Mouse (Mus musculus) heart, embryonic 12.5 days (tissue): ENCODE measurements around the gene Spns2. TPM values are rescaled to one million over a fixed set of nuclear protein-coding genes. Genes with fewer than 3 reads are reported as not detected.
"Not testable (repeated sequence)": the region's sequence is repeated elsewhere in the genome, so short reads cannot be mapped to it uniquely, and the experiment has no call there.

ENCODE experiments used
- ATAC-seq: fragments of 200-750 bp; cut with Nextera tagmentation; 2 replicates; pipeline ENCODE4 v1.8.0; 2017; ENCODE audit warnings: moderate TSS enrichment, moderate library complexity; ENCODE audit not compliant: insufficient number of reproducible peaks, low FRiP score
- H3K27ac ChIP-seq: fragments of 300-500 bp; sonication (generic); 2 replicates; pipeline ENCODE4 v1.5.1; 2016; ENCODE audit warnings: mild to moderate bottlenecking, moderate library complexity; ENCODE audit not compliant: poor library complexity, severe bottlenecking
- H3K27me3 ChIP-seq: fragments of 300-500 bp; sonication (generic); replicated peaks from 2 replicates; pipeline ENCODE4 v1.6.1; 2016; ENCODE audit warnings: mild to moderate bottlenecking, moderate library complexity
- H3K36me3 ChIP-seq: fragments of 300-500 bp; sonication (generic); 2 replicates; pipeline ENCODE4 v1.6.1; 2016; ENCODE audit warnings: mild to moderate bottlenecking, moderate library complexity
- H3K4me1 ChIP-seq: fragments of 300-500 bp; sonication (generic); replicated peaks from 2 replicates; pipeline ENCODE4 v1.6.1; 2016; ENCODE audit warnings: mild to moderate bottlenecking
- H3K4me2 ChIP-seq: fragments of 300-500 bp; sonication (generic); 2 replicates; pipeline ENCODE4 v1.6.1; 2016; ENCODE audit warnings: mild to moderate bottlenecking, moderate library complexity
- H3K4me3 ChIP-seq: fragments of 300-500 bp; sonication (generic); 2 replicates; pipeline ENCODE4 v1.5.1; 2016; ENCODE audit warnings: mild to moderate bottlenecking
- H3K9ac ChIP-seq: fragments of 300-500 bp; sonication (generic); 2 replicates; pipeline ENCODE4 v1.6.1; 2016; ENCODE audit warnings: mild to moderate bottlenecking, moderate library complexity
- H3K9me3 ChIP-seq: fragments of 300-500 bp; sonication (generic); replicated peaks from 2 replicates; pipeline ENCODE4 v1.6.1; 2016; ENCODE audit warnings: mild to moderate bottlenecking, moderate library complexity
- WGBS: fragments of 180-500 bp; shearing (Covaris S2); methylation state at CpG from one replicate; pipeline ENCODE4 v1.1.7; 2016; 5-methylcytosine and 5-hydroxymethylcytosine counted together
- polyA plus RNA-seq: library from polyadenylated mRNA; unstranded; fragments of >200 nt; fragmentation: Nextera tagmentation; extraction: Ambion mirVana; gene quantifications from 2 replicates; pipeline ENCODE4 v1.2.1, GENCODE M21; 2016

The Spns2 gene
- polyA plus RNA-seq, 1 experiment from 2014 or later: 3.5 TPM

GRCm38 (mm10) chr11:72434963-72435693 is 54.6 kb downstream of the Spns2 start, which contains the start of gene Ggt6:
TSS of gene Ggt6 (plus strand) at chr11:72435526.
- Histone ChIP-seq H3K4me2 (no peak within 1 kb of the TSS), H3K9me3 (no peaks in the 10 kb centered on the region), H3K27me3 (0 out of 2 replicates have a peak, but pooled peaks cover 10% of the 10 kb centered on the region), H3K36me3 (no peaks in the 10 kb centered on the region), H3K9ac (no peak within 1 kb of the TSS), H3K27ac (no peak within 1 kb of the TSS), H3K4me3 (no peak within 1 kb of the TSS), H3K4me1 (peaks cover 7% of the 10 kb centered on the region; the same call in 1 of the 2 replicates)
- WGBS: 63% methylated on average over 11 of the region's 11 CpGs
- ATAC-seq: no peak

DNA sequence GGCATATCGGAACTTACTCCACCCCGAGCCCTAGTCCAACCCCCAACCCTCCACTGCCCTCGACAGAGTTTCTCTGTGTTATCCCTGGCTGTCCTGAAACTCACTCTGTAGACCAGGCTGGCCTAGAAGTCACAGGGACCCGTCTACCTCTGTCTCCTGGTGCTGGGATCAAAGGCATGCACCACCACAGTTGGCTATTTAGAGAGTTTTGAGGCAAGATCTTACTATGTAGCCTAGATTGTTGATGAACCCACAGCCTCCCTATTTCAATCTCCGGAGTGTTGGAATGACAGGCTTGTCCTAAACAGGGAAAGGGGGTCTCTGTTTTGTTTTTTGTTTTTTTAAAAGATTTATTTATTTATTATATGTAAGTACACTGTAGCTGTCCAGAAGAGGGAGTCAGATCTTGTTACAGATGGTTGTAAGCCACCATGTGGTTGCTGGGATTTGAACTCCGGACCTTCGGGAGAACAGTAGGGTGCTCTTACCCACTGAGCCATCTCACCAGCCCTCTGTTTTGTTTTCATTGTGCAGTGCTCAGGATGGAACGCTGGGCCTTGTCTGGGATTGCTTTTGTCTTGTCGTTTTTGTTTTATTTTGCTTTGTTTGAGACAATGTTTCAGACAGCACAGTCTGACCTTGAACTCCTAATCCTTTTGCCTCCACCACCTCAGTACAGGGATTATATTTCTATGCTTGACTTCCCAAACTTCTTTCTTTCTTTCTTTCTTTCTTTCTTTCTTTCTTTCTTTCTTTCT is 59.2 kb downstream of the Spns2 start:
- H3K9ac ChIP-seq, H3K9me3 ChIP-seq, H3K27ac ChIP-seq, H3K4me1 ChIP-seq, H3K27me3 ChIP-seq, ATAC-seq, H3K4me2 ChIP-seq, H3K4me3 ChIP-seq, H3K36me3 ChIP-seq: not testable (repeated sequence)
- 63% methylated on average over 9 of the region's 9 CpGs for WGBS

DNA sequence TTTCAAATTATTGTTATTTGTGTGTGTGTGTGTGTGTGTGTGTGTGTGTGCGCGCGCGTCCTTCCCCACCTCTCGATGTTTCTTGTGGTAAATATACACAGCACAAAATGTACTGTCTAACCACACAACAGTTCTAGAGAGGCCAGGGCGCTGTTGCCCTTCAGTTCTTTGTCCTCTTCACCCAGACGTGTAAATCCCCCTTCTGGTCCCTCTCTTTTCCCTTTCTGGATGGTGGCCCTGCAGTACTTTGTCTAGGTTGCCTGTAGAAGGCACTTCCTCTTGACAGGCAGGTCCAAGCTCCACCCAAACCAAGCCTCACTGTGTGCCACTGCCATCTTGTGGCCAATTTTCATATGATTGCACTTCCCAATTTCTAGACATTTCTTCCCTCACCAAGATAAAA is 60.4 kb downstream of the Spns2 start:
- H3K27ac ChIP-seq: peak overlapping the region; percentile 37; the same call in 1 of the 2 replicates
- no peaks in the 10 kb centered on the region for H3K36me3 ChIP-seq
- peak overlapping the region; percentile 58 for H3K4me2 ChIP-seq
- no peaks in the 10 kb centered on the region for H3K9me3 ChIP-seq
- no peaks in the 10 kb centered on the region for H3K27me3 ChIP-seq
- no peak overlapping the region for H3K9ac ChIP-seq
- ATAC-seq: peak; percentile 76
- 46% methylated on average over 7 of the region's 7 CpGs for WGBS
- H3K4me3 ChIP-seq: peak overlapping the region; percentile 2; the same call in 1 of the 2 replicates
- 0 out of 2 replicates have a peak, but pooled peaks cover 2% of the 10 kb centered on the region for H3K4me1 ChIP-seq

- Histone ChIP-seq H3K4me3 (0 out of 2 replicates have a peak overlapping the region, but pooled peaks have one; percentile 4), H3K9me3 (no peaks in the 10 kb centered on the region), H3K27ac (no peak overlapping the region), H3K4me2 (peak overlapping the region; percentile 58), H3K4me1 (0 out of 2 replicates have a peak, but pooled peaks cover 2% of the 10 kb centered on the region), H3K27me3 (no peaks in the 10 kb centered on the region), H3K36me3 (no peaks in the 10 kb centered on the region), H3K9ac (no peak overlapping the region)
- ATAC-seq: peak; percentile 68; the same call in 1 of the 2 replicates
- 5% methylated on average over 5 of the region's 5 CpGs for WGBS
Measured at GRCm38 (mm10) chr11:72428694-72429093, 61.0 kb downstream of the Spns2 start.

DNA sequence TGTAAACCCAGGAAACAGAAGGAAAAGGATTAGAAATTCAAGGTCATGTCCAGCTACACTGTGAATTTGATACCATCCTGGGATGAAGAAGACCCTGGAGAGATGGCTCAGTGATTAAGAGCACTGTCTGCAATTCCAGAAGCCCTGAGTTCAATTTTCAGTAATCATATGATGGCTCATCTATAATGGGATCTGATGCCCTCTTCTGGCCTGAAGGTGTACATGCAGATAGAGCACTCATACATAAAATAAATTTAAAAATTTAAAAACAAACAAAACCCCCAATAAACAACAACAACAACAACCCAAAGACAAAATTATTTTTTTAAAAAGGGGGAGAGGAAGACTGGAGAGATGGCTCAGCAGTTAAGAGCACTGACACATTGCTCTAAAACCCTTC is 62.8 kb downstream of the Spns2 start:
- H3K4me1 ChIP-seq: 0 out of 2 replicates have a peak, but pooled peaks cover 2% of the 10 kb centered on the region
- no peak overlapping the region for H3K27ac ChIP-seq
- no peak for ATAC-seq

GRCm38 (mm10) chr11:72425201-72425600 is 64.5 kb downstream of the Spns2 start:
- no peaks in the 10 kb centered on the region for H3K36me3 ChIP-seq
- no peak for ATAC-seq
- H3K9me3 ChIP-seq: no peaks in the 10 kb centered on the region
- 0 out of 2 replicates have a peak, but pooled peaks cover 2% of the 10 kb centered on the region for H3K4me1 ChIP-seq
- H3K27ac ChIP-seq: no peak overlapping the region
- no peaks in the 10 kb centered on the region for H3K27me3 ChIP-seq
- H3K4me3 ChIP-seq: no peak overlapping the region
- no peak overlapping the region for H3K4me2 ChIP-seq
- no peak overlapping the region for H3K9ac ChIP-seq

More for the DNA sequence above, 62.8 kb downstream of the Spns2 start:
- H3K4me3 ChIP-seq: no peak overlapping the region
- H3K36me3 ChIP-seq: no peaks in the 10 kb centered on the region
- H3K27me3 ChIP-seq: no peaks in the 10 kb centered on the region
- no peak overlapping the region for H3K9ac ChIP-seq
- H3K4me2 ChIP-seq: no peak overlapping the region
- H3K9me3 ChIP-seq: no peaks in the 10 kb centered on the region

- H3K36me3 ChIP-seq: no peaks in the 10 kb centered on the region
- H3K4me3 ChIP-seq: no peak overlapping the region
- H3K27ac ChIP-seq: no peak overlapping the region
- no peak for ATAC-seq
- no peak overlapping the region for H3K9ac ChIP-seq
- H3K4me2 ChIP-seq: no peak overlapping the region
- H3K27me3 ChIP-seq: no peaks in the 10 kb centered on the region
- peaks cover 4% of the 10 kb centered on the region for H3K4me1 ChIP-seq
- 77% methylated on average over 4 of the region's 4 CpGs for WGBS
- no peaks in the 10 kb centered on the region for H3K9me3 ChIP-seq
Measured at GRCm38 (mm10) chr11:72423686-72424085, 66.0 kb downstream of the Spns2 start.

DNA sequence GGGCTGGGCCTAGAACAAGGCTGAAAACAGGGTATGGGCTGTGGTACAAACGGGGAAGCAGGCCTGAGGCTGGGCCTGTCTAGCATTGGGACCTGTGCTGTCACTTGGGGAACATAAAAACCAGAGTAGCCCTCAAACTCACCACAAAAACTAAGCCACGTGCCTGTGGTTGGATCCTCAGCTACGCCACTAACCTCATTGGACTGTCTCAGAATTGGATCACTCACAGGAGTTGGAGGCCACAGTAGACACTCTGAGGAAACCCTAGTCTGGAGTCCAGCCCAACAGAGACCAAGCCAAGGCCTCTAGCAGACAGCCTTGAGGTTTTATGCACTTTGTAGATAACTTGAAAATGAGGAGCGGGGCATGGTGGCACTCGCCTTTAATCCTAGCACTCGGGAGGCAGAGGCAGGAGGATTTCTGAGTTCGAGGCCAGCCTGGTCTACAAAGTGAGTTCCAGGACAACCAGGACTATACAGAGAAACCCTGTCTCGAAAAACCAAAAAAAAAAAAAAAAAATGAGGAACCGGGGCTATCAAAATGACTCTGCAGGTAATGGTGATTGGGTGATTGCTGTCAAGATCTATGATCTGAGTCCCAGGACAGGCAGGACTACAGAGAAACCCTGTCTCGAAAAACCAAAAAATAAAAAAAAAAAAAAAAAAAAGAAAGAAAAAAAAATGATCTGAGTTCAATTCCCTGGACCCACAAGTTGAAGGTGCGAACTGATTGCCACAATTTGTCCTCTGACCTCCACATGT is 68.0 kb downstream of the Spns2 start:
- Histone ChIP-seq H3K4me3 (no peak overlapping the region), H3K9me3 (no peaks in the 10 kb centered on the region), H3K27ac (no peak overlapping the region), H3K4me1 (peaks cover 24% of the 10 kb centered on the region), H3K4me2 (no peak overlapping the region), H3K36me3 (no peaks in the 10 kb centered on the region), H3K27me3 (no peaks in the 10 kb centered on the region), H3K9ac (no peak overlapping the region)
- no peak for ATAC-seq
- 82% methylated on average over 11 of the region's 11 CpGs for WGBS

DNA sequence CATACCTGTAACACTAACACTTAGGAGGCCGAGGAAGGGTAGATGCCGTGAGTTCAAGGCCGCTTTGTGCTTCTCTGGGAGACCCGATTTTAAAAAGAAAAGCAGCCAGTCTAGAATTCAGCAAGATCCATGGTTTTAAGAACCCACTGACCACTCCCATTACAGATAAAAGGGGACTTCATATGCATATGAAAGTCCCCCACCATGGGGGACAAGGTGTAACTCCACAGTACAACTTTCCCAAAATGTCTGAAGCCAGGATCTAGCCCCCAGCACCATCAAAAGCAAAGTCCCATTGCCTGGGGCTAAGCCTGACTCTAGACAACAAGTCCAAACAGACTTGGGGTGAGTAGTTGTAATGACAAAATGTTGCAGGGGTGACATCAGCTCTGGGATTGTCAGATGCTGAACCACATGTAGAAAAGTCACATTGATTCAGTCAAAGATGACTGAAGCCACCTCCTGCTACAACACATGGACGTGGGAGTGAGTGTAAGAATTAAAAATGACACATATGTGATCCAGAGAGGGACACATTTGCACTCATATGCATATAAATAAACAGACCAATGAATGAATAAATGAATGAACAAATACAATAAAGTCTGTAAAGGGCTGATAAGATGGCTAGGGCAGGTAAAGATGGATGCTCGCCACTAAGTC is 69.1 kb downstream of the Spns2 start:
- H3K4me3 ChIP-seq: no peak overlapping the region
- ATAC-seq: no peak
- WGBS: 86% methylated on average over 6 of the region's 6 CpGs

DNA sequence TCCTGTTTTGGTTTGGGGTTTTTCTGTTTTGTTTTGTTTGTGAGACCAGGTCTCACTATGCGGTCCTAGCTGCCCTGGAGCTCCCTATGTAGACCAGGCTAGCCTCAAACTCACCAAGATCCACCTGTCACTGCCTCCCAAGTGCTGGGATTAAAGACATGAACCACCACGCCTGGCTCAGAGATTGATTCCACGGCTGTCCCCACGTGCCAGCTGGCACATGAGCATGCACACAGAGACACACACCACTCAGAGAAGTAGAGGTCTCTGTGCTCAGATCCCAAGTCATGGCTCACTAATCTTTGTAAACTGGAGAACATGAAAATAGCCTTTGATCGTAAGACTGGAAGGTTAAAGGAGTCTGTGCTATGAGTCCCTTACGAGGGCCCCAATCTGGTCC is 70.7 kb downstream of the Spns2 start:
- Histone ChIP-seq H3K4me1 (peaks cover 50% of the 10 kb centered on the region), H3K27me3 (no peaks in the 10 kb centered on the region), H3K27ac (no peak overlapping the region), H3K36me3 (no peaks in the 10 kb centered on the region), H3K4me2 (no peak overlapping the region), H3K9me3 (no peaks in the 10 kb centered on the region), H3K4me3 (no peak overlapping the region), H3K9ac (no peak overlapping the region)
- 78% methylated on average over 6 of the region's 6 CpGs for WGBS
- ATAC-seq: no peak

More for the DNA sequence above, 69.1 kb downstream of the Spns2 start:
- Histone ChIP-seq H3K9me3 (no peaks in the 10 kb centered on the region), H3K27ac (no peak overlapping the region), H3K4me1 (peaks cover 34% of the 10 kb centered on the region), H3K9ac (no peak overlapping the region), H3K4me2 (no peak overlapping the region), H3K27me3 (no peaks in the 10 kb centered on the region), H3K36me3 (no peaks in the 10 kb centered on the region)
